Mouse (Mus musculus) ovary, adult 18-20 months (tissue): ENCODE data around the gene Slc7a5.

Experiments
- DNase-seq: peaks from one replicate; pipeline ENCODE4 v3.0.0; 2022; ENCODE audit warnings: low spot score, mixed read lengths

Gene Slc7a5

GRCm38 (mm10) chr8:121849303-121849702 is 58.2 kb downstream of the Slc7a5 start:
- no peak for DNase-seq

GRCm38 (mm10) chr8:121848495-121848894 is 59.0 kb downstream of the Slc7a5 start:
- DNase-seq = no peak

GRCm38 (mm10) chr8:121847987-121848386 is 59.5 kb downstream of the Slc7a5 start:
- DNase-seq = no peak

- DNase-seq = no peak
Measured at GRCm38 (mm10) chr8:121847261-121847822, 60.2 kb downstream of the Slc7a5 start.

GRCm38 (mm10) chr8:121846815-121847214 is 60.7 kb downstream of the Slc7a5 start:
- DNase-seq = no peak

GRCm38 (mm10) chr8:121844765-121845164 is 62.7 kb downstream of the Slc7a5 start:
- DNase-seq = no peak

- no peak for DNase-seq
Measured at GRCm38 (mm10) chr8:121843184-121843733, 64.2 kb downstream of the Slc7a5 start.

- DNase-seq = no peak
Measured at GRCm38 (mm10) chr8:121842064-121842955, 65.2 kb downstream of the Slc7a5 start.

- no peak for DNase-seq
Measured at GRCm38 (mm10) chr8:121841242-121841641, 66.3 kb downstream of the Slc7a5 start.

GRCm38 (mm10) chr8:121832503-121832902 is 75.0 kb downstream of the Slc7a5 start:
- DNase-seq = no peak

- DNase-seq = no peak
Measured at GRCm38 (mm10) chr8:121832061-121832460, 75.4 kb downstream of the Slc7a5 start.
